Mouse (Mus musculus) MEL (cell line): ENCODE data around the gene Phf20. TPM values are rescaled to one million over a fixed set of nuclear protein-coding genes. Genes with fewer than 3 reads are reported as not detected.

ENCODE experiments used
- DNase-seq: peaks from one replicate; pipeline ENCODE4 v3.0.0; 2011; ENCODE audit warnings: low read depth, low spot score
- H3K27ac ChIP-seq: 2 replicates; pipeline ENCODE4 v1.5.1; 2012; ENCODE audit warnings: low read depth, mild to moderate bottlenecking, control low read depth, low read length, moderate library complexity; ENCODE audit not compliant: control insufficient read depth
- H3K27me3 ChIP-seq, 2 experiments: fragments of 150-350 bp in 1 of 2; sonication (generic) in 1 of 2; 2 replicates each; pipeline ENCODE4 v1.6.1; 2012; ENCODE audit warnings: low read length in 2 of 2, mild to moderate bottlenecking in 2 of 2, improper control_type of control experiment in 1 of 2, moderate library complexity in 1 of 2; ENCODE audit not compliant: insufficient read depth in 2 of 2, control insufficient read depth in 1 of 2
- H3K36me3 ChIP-seq, 2 experiments: 2 replicates each; pipeline ENCODE4 v1.6.1; 2012 to 2014; ENCODE audit warnings: low read length in 2 of 2, improper control_type of control experiment in 1 of 2, inconsistent platforms in 1 of 2, mild to moderate bottlenecking in 1 of 2; ENCODE audit not compliant: insufficient read depth in 2 of 2, control insufficient read depth in 1 of 2
- H3K4me1 ChIP-seq, 2 experiments: fragments of 150-350 bp in 1 of 2; sonication (generic) in 1 of 2; 2 replicates each; pipeline ENCODE4 v1.6.1; 2012; ENCODE audit warnings: low read length in 2 of 2, improper control_type of control experiment in 1 of 2, mild to moderate bottlenecking in 1 of 2; ENCODE audit not compliant: insufficient read depth in 2 of 2, control insufficient read depth in 1 of 2
- H3K4me3 ChIP-seq, 2 experiments: fragments of 150-350 bp in 1 of 2; sonication (generic) in 1 of 2; 2 replicates each; pipeline ENCODE4 v1.5.1; 2012; ENCODE audit warnings: low read depth in 2 of 2, low read length in 2 of 2, mild to moderate bottlenecking in 2 of 2, moderate library complexity in 2 of 2, control low read depth in 1 of 2, improper control_type of control experiment in 1 of 2; ENCODE audit not compliant: control insufficient read depth in 1 of 2, insufficient read depth in 1 of 2
- H3K79me2 ChIP-seq: 2 replicates; pipeline ENCODE4 v1.6.1; 2012; ENCODE audit warnings: mild to moderate bottlenecking, low read length, moderate library complexity; ENCODE audit not compliant: control insufficient read depth, poor library complexity, insufficient read depth
- H3K9ac ChIP-seq: 2 replicates; pipeline ENCODE4 v1.6.1; 2012; ENCODE audit warnings: low read depth, mild to moderate bottlenecking, control low read depth, low read length, moderate library complexity; ENCODE audit not compliant: control insufficient read depth, poor library complexity, severe bottlenecking
- H3K9me3 ChIP-seq: fragments of 150-350 bp; sonication (generic); replicated peaks from 2 replicates; pipeline ENCODE4 v1.6.1; 2012; ENCODE audit warnings: mild to moderate bottlenecking, low read length, improper control_type of control experiment, moderate library complexity; ENCODE audit not compliant: insufficient read depth
- CHD1 ChIP-seq: IDR thresholded peaks from 2 replicates; pipeline ENCODE4 v1.6.1; 2012; ENCODE audit warnings: low read depth, mild to moderate bottlenecking, inconsistent platforms, low read length, improper control_type of control experiment
- CHD2 ChIP-seq: IDR thresholded peaks from 2 replicates; pipeline ENCODE4 v1.6.1; 2011; ENCODE audit warnings: low read length, improper control_type of control experiment
- ELF1 ChIP-seq: IDR thresholded peaks from 2 replicates; pipeline ENCODE4 v1.6.1; 2014; ENCODE audit warnings: low read depth, mild to moderate bottlenecking, inconsistent platforms, low read length, improper control_type of control experiment, moderate library complexity
- MAFK ChIP-seq: IDR thresholded peaks from 2 replicates; pipeline ENCODE4 v1.6.1; 2011; ENCODE audit warnings: low read depth, mild to moderate bottlenecking, low read length, improper control_type of control experiment, borderline replicate concordance
- MAX ChIP-seq: IDR thresholded peaks from 2 replicates; pipeline ENCODE4 v1.6.1; 2011; ENCODE audit warnings: low read length, improper control_type of control experiment
- MEF2A ChIP-seq: IDR thresholded peaks from 2 replicates; pipeline ENCODE4 v1.6.1; 2014; ENCODE audit warnings: low read depth, mild to moderate bottlenecking, inconsistent platforms, low read length, improper control_type of control experiment; ENCODE audit not compliant: poor library complexity, insufficient replicate concordance, severe bottlenecking; ENCODE audit errors: extremely low read depth
- MXI1 ChIP-seq: IDR thresholded peaks from 2 replicates; pipeline ENCODE4 v1.6.1; 2011; ENCODE audit warnings: mild to moderate bottlenecking, low read depth, low read length, improper control_type of control experiment
- NRF1 ChIP-seq: IDR thresholded peaks from 2 replicates; pipeline ENCODE4 v1.6.1; 2014; ENCODE audit warnings: low read depth, mild to moderate bottlenecking, inconsistent platforms, low read length, improper control_type of control experiment, moderate library complexity; ENCODE audit not compliant: poor library complexity, insufficient read depth, severe bottlenecking
- POLR2A ChIP-seq, 2 experiments: IDR thresholded peaks; 2 replicates each; pipeline ENCODE4 v1.6.1; 2011 to 2012; ENCODE audit warnings: low read length in 2 of 2, mild to moderate bottlenecking in 2 of 2, control low read depth in 1 of 2, improper control_type of control experiment in 1 of 2, low read depth in 1 of 2, moderate library complexity in 1 of 2; ENCODE audit not compliant: control insufficient read depth in 1 of 2, insufficient read depth in 1 of 2, poor library complexity in 1 of 2
- POLR2AphosphoS2 ChIP-seq: IDR thresholded peaks from 2 replicates; pipeline ENCODE4 v1.6.1; 2011; ENCODE audit warnings: low read length, improper control_type of control experiment
- RAD21 ChIP-seq: IDR thresholded peaks from 2 replicates; pipeline ENCODE4 v1.6.1; 2011; ENCODE audit warnings: mild to moderate bottlenecking, low read depth, low read length, improper control_type of control experiment
- SIN3A ChIP-seq: IDR thresholded peaks from 2 replicates; pipeline ENCODE4 v1.6.1; 2012; ENCODE audit warnings: low read length, improper control_type of control experiment, inconsistent platforms
- USF1 ChIP-seq: IDR thresholded peaks from 2 replicates; pipeline ENCODE4 v1.6.1; 2014; ENCODE audit warnings: low read depth, mild to moderate bottlenecking, inconsistent platforms, low read length, improper control_type of control experiment, moderate library complexity
- ZKSCAN1 ChIP-seq: IDR thresholded peaks from 2 replicates; pipeline ENCODE4 v1.6.1; 2012; ENCODE audit warnings: low read depth, mild to moderate bottlenecking, inconsistent platforms, low read length, improper control_type of control experiment, moderate library complexity
- polyA plus RNA-seq, 2 experiments: library from polyadenylated mRNA; stranded (reverse) in 1 of 2; unstranded in 1 of 2; fragments of >175 nt in 1 of 2; fragments of >200 nt in 1 of 2; gene quantifications; 2 replicates each; pipeline versions ENCODE4 v1.2.1 to v1.2.4; 2012; ENCODE audit warnings: low replicate concordance in 2 of 2, low read depth in 1 of 2; ENCODE audit not compliant: insufficient read length in 2 of 2, insufficient read depth in 1 of 2, missing spikeins in 1 of 2
- total RNA-seq: library from RNA; depleted of rRNA; stranded (reverse); fragments of 300-350 nt; gene quantifications from 2 replicates; pipeline ENCODE4 v1.2.3, GENCODE M21; 2012

The Phf20 gene
- total and polyA plus RNA-seq, 3 experiments, result 11.7 to 16.9 TPM; not detected in 1

DNA sequence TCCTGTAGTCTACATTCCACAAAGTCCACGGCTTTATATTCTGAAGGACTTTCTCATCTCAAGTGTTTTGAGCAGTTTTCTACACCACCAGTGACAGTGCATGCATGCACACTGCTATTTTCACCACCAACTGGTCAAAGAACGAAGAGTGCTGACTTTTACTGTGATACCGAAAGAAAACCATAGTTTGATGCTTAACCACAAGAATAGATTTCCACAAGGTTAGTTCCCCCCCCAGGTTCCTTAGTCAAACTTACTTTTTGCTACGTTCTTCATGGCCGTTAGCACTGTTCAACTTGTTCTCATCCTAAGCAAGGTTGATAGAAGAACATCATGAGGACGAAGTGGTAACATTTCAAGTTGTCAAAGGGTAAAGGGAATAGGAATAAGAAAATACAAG, 19.2 kb upstream of the Phf20 start:
- TF ChIP-seq POLR2A (IDR thresholded peaks at IDR 0.05; ENCODE audit: control insufficient read depth in 1 of 2, insufficient read depth in 1 of 2, low read depth in 1 of 2, low read length in 2 of 2, poor library complexity in 1 of 2) (no peak), SIN3A (peak; percentile 20; the same call in 1 of the 2 replicates), MAX (no peak), MAFK (no peak), ELF1 (no peak), CHD2 (no peak), POLR2AphosphoS2 (0 out of 2 replicates have a peak, but pooled peaks have one; percentile 27), ZKSCAN1 (no peak), MEF2A (no peak), RAD21 (no peak)
- TF ChIP-seq, all 39 proteins: peak for 2
- Histone ChIP-seq H3K9me3 (no peaks in the 10 kb centered on the region), H3K4me1 (peaks cover 6 to 16% of the 10 kb centered on the region in 2 experiments), H3K27ac (no peak overlapping the region), H3K9ac (peak overlapping the region; percentile 10; the same call in 1 of the 2 replicates), H3K27me3 (no peaks in the 10 kb centered on the region), H3K4me3 (peak overlapping the region; percentile 3 to 8; a peak in 2 of 4 replicates), H3K36me3 (peaks cover 58 to 62% of the 10 kb centered on the region in 2 experiments), H3K79me2 (peaks cover 42% of the 10 kb centered on the region)
- no peak for DNase-seq

DNA sequence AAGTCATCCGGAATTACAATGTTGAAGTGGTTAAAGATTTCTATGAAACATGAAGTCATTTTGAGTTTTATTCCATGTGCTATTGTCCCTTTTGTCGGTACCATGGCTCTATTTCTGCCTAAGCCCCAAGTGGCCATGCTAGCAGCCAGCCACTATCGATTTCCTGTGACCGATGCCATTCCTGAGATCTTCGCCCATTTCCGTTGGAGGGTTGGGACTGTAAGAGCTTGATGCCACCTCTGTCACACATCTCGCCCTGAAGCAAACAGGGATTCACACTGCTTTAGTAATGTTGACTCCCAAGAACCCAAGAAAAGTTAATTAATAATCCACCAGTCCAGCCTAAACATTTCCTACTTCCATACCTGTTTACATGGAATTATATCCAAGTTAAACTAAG, 18.6 kb upstream of the Phf20 start:
- H3K27me3 ChIP-seq, result no peaks in the 10 kb centered on the region
- peak overlapping the region; percentile 57 for H3K9ac ChIP-seq
- peak; percentile 32 for DNase-seq
- peaks cover 57% of the 10 kb centered on the region in 2 experiments for H3K36me3 ChIP-seq
- H3K9me3 ChIP-seq, result no peaks in the 10 kb centered on the region
- peak overlapping the region; percentile 27 to 89 for H3K4me3 ChIP-seq
- no peak for TF ChIP-seq USF1
- peak; percentile 33; the same call in 1 of the 2 replicates for TF ChIP-seq CHD1
- no peak for TF ChIP-seq NRF1
- TF ChIP-seq MXI1, result peak; percentile 37; the same call in 1 of the 2 replicates
- peaks cover 6 to 16% of the 10 kb centered on the region in 2 experiments for H3K4me1 ChIP-seq
- peaks cover 41% of the 10 kb centered on the region for H3K79me2 ChIP-seq
- no peak overlapping the region for H3K27ac ChIP-seq
